In the genomic region with DNA sequence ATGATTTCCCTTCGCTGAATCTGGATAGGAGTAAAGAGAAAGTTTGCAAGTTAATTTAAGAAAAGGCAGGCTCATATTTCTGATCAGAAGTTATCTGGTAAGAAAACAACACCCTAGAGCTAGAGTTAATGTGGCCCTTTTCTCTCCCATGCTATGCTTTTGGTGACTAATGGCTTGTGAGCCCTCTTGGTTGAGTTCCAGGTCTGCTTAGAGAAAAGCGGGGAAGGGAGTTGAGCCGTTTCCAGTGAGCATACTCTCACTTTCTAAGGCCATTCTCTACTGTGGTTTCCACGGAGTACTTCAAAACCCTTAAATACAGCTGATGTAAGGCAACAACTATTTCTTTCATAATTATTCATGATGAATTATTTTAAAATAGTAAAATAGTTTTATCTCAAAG, we compare ENCODE assay signal across 25 mouse cellular contexts. TPM values are rescaled to one million over a fixed set of nuclear protein-coding genes. Genes with fewer than 3 reads are reported as not detected.
DNase-seq lines count a peak whose midpoint lies in the region; ATAC-seq and TF ChIP-seq lines count a peak whose summit lies in the region.
"Had no signal": no experiment of that assay in that cellular context is flagged by ENCODE, and none has a peak within 500 bp of the region (broad histone marks: within the 10 kb centered on the region; RNA-seq: fewer than 3 reads in every experiment).

No protein-coding gene starts in this region.

- TF ChIP-seq EP300 in heart, adult 2 months (IDR thresholded peaks at IDR 0.05; ENCODE audit: insufficient read depth, low read depth, low read length), result no peak

- H3K27me3 ChIP-seq in heart, adult 2 months (ENCODE audit: control insufficient read depth, insufficient read depth, low read length), result no peaks in the 10 kb centered on the region
- no peaks in the 10 kb centered on the region for H3K27me3 ChIP-seq in heart, embryonic 10.5 days (ENCODE audit: insufficient read depth, poor library complexity, severe bottlenecking)
- no peaks in the 10 kb centered on the region for H3K27me3 ChIP-seq in lung, embryonic 14.5 days (ENCODE audit: insufficient read depth, low read length)
- H3K27me3 ChIP-seq: CH12.LX; forebrain, embryonic 12.5 days; liver, embryonic 15.5 days; megakaryocyte, embryonic 14.5 days; midbrain, embryonic 13.5 days; neural tube, embryonic 13.5 days had no signal

- H3K36me3 ChIP-seq in heart, adult 2 months (ENCODE audit: control insufficient read depth, insufficient read depth, low read length), result peaks cover 8% of the 10 kb centered on the region
- H3K36me3 ChIP-seq in heart, embryonic 10.5 days, result peaks cover 5% of the 10 kb centered on the region; the same call in 1 of the 2 replicates
- H3K36me3 ChIP-seq in lung, embryonic 14.5 days (ENCODE audit: insufficient read depth), result no peaks in the 10 kb centered on the region
- H3K36me3 ChIP-seq: G1E; liver, embryonic 15.5 days; midbrain, embryonic 13.5 days; neural tube, embryonic 13.5 days had no signal

- ATAC-seq in lung, embryonic 14.5 days (ENCODE audit: insufficient read depth), result no peak
- ATAC-seq: activated CD4-positive, CD25-positive, alpha-beta regulatory T cell, adult 4 months; intestine, postnatal 0 days; midbrain, embryonic 13.5 days had no signal

- no peak overlapping the region for H3K4me2 ChIP-seq in lung, embryonic 14.5 days
- H3K4me2 ChIP-seq: forebrain, embryonic 12.5 days; hindbrain, embryonic 14.5 days; liver, embryonic 15.5 days; midbrain, embryonic 13.5 days; neural tube, embryonic 13.5 days had no signal

- intact Hi-C loops in heart, adult 2 months (cut with DNase I), result no loop called here

- DNase-seq in heart, adult 2 months, result no peak
- no peak for DNase-seq in heart, embryonic 10.5 days (ENCODE audit: low spot score)
- DNase-seq in lung, embryonic 14.5 days, result peak; percentile 47
- DNase-seq in lung, adult 18-20 months, result no peak
- DNase-seq in Muller cell, postnatal 12 days (ENCODE audit: inconsistent ontology term), result peak; percentile 91
- DNase-seq in spleen, adult 18-20 months, result no peak
- no peak for DNase-seq in yolk sac, embryonic 10.5 days (ENCODE audit: low spot score)
- DNase-seq: B cell, adult 2 months; liver; retina, postnatal 1 day; right cerebral cortex, postnatal 25 days; thymus, postnatal 25 days had no signal

- 39% methylated on average over 4 of the region's 4 CpGs for WGBS in heart, adult 2 months
- WGBS in heart, embryonic 10.5 days, result 81% methylated on average over 4 of the region's 4 CpGs
- 64% methylated on average over 4 of the region's 4 CpGs for WGBS in lung, embryonic 14.5 days

- peaks cover 7% of the 10 kb centered on the region for H3K79me2 ChIP-seq in heart, adult 2 months (replicated peaks; ENCODE audit: control insufficient read depth, insufficient read depth, low read length)

- H3K4me1 ChIP-seq in heart, adult 2 months (ENCODE audit: control insufficient read depth, insufficient read depth, low read length), result peaks cover 7% of the 10 kb centered on the region
- peaks cover 15% of the 10 kb centered on the region; the same call in 1 of the 2 replicates for H3K4me1 ChIP-seq in heart, embryonic 10.5 days
- no peaks in the 10 kb centered on the region for H3K4me1 ChIP-seq in lung, embryonic 14.5 days (ENCODE audit: insufficient read depth)
- H3K4me1 ChIP-seq in embryonic fibroblast, embryonic 13.5 days (ENCODE audit: control insufficient read depth, insufficient read depth, low read length), result peaks cover 6% of the 10 kb centered on the region; the same call in 1 of the 2 replicates
- H3K4me1 ChIP-seq: forebrain, embryonic 12.5 days; limb, embryonic 10.5 days; liver, embryonic 15.5 days; megakaryocyte, embryonic 14.5 days; midbrain, embryonic 13.5 days; neural tube, embryonic 13.5 days had no signal

- no peaks in the 10 kb centered on the region for H3K9me3 ChIP-seq in heart, embryonic 10.5 days
- H3K9me3 ChIP-seq in lung, embryonic 14.5 days (ENCODE audit: low read depth, low read length), result no peaks in the 10 kb centered on the region
- H3K9me3 ChIP-seq: forebrain, embryonic 12.5 days; limb, embryonic 10.5 days; liver, embryonic 15.5 days; megakaryocyte, embryonic 14.5 days; midbrain, embryonic 13.5 days; neural tube, embryonic 13.5 days had no signal

- TF ChIP-seq POLR2A in heart, adult 2 months (IDR thresholded peaks at IDR 0.05; ENCODE audit: insufficient read depth, low read depth, low read length), result no peak
- no peak for TF ChIP-seq POLR2A in embryonic fibroblast, embryonic 13.5 days (IDR thresholded peaks at IDR 0.05; ENCODE audit: low read depth, low read length)

- no peak overlapping the region for H3K4me3 ChIP-seq in heart, adult 2 months
- H3K4me3 ChIP-seq in heart, embryonic 10.5 days, result no peak overlapping the region
- no peak overlapping the region for H3K4me3 ChIP-seq in lung, embryonic 14.5 days (ENCODE audit: low read depth, low read length)
- H3K4me3 ChIP-seq in embryonic fibroblast, embryonic 13.5 days (ENCODE audit: insufficient read depth, low read length), result no peak overlapping the region
- H3K4me3 ChIP-seq: forebrain, embryonic 12.5 days; layer of hippocampus, adult 2 months; limb, embryonic 10.5 days; liver, embryonic 15.5 days; megakaryocyte, embryonic 14.5 days; midbrain, embryonic 13.5 days; neural tube, embryonic 13.5 days had no signal

- TF ChIP-seq CTCF in heart, adult 2 months (IDR thresholded peaks at IDR 0.05), result no peak
- no peak for TF ChIP-seq CTCF in lung, embryonic 14.5 days (IDR thresholded peaks at IDR 0.05; ENCODE audit: low read depth)
- TF ChIP-seq CTCF in embryonic fibroblast, embryonic 13.5 days (IDR thresholded peaks at IDR 0.05; ENCODE audit: borderline replicate concordance, insufficient read depth, low read length), result no peak

- no peak overlapping the region for H3K9ac ChIP-seq in heart, adult 2 months (ENCODE audit: low read depth, low read length)
- no peak overlapping the region for H3K9ac ChIP-seq in lung, embryonic 14.5 days
- H3K9ac ChIP-seq: forebrain, embryonic 12.5 days; hindbrain, embryonic 14.5 days; liver, embryonic 15.5 days; midbrain, embryonic 13.5 days; neural tube, embryonic 13.5 days had no signal

- peak overlapping the region; percentile 58 for H3K27ac ChIP-seq in heart, adult 2 months
- H3K27ac ChIP-seq in heart, embryonic 10.5 days, result no peak overlapping the region
- H3K27ac ChIP-seq in lung, embryonic 14.5 days (ENCODE audit: low read depth), result no peak overlapping the region
- H3K27ac ChIP-seq in embryonic fibroblast, embryonic 13.5 days (ENCODE audit: insufficient read depth, low read length), result peak overlapping the region; percentile 68; the same call in 1 of the 2 replicates
- H3K27ac ChIP-seq: forebrain, embryonic 12.5 days; hindbrain, embryonic 14.5 days; limb, embryonic 10.5 days; liver, embryonic 15.5 days; midbrain, embryonic 13.5 days; neural tube, embryonic 13.5 days had no signal

RNA-seq across cellular contexts. Expression of gene Mpdz, which starts 11.8 kb away (rescaled TPM):
- 10 to 100 TPM; 57.7 to 59.6 TPM for total RNA-seq in heart, adult 2 months (2021)
- polyA plus RNA-seq in heart, adult 2 months (2012; rRNA removed), result 19.3 and 29.8 TPM in 2 replicates
- 32.8 and 35.1 TPM in 2 replicates for polyA plus RNA-seq in heart, embryonic 10.5 days (2016; fragmentation: Nextera tagmentation; extraction: Ambion mirVana)
- 45.1 and 52.1 TPM in 2 replicates for polyA plus RNA-seq in lung, embryonic 14.5 days (2014; fragmentation: Nextera tagmentation; extraction: Ambion mirVana)
- polyA plus RNA-seq in embryonic fibroblast, embryonic 13.5 days (2011; ENCODE audit: insufficient read length, low read depth, missing spikeins), result 54.6 and 59.9 TPM in 2 replicates
- total RNA-seq: CH12.LX had no signal
- polyA plus RNA-seq: G1E had no signal

Comparison
In these comparisons a context has a peak if more than half of its experiments do, and no peak if none do; other contexts are left out.
1. DNase-seq: peak in lung, embryonic 14.5 days (single experiment) and Muller cell, postnatal 12 days (single experiment); none in heart, adult 2 months (0 of 2), heart, embryonic 10.5 days (single experiment), lung, adult 18-20 months (0 of 2), spleen, adult 18-20 months (0 of 2) and yolk sac, embryonic 10.5 days (single experiment).
2. H3K27ac ChIP-seq: peak in heart, adult 2 months (single experiment) and embryonic fibroblast, embryonic 13.5 days (single experiment); none in heart, embryonic 10.5 days (single experiment) and lung, embryonic 14.5 days (single experiment).